Comparison of ENCODE assay signal across 10 mouse cellular contexts in the genomic region with DNA sequence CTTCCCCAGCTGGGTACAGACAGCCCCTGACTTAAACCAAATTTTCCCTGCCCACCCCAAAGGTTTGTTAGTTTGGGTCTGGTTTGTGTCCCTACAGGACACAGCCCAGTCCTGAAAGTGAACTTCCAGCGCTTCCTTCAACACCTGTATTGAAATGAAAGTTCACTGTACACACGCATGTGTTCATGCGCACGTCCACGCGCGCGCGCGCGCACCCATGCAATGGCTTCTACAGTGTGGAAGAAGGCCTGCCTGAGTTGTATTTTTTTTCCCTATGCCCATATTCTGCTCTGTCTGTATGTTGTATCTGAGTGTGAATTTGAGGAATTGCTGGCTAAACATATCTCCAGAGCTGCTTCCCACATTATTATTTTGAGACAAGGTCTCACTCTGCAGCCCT. TPM values are rescaled to one million over a fixed set of nuclear protein-coding genes. Genes with fewer than 3 reads are reported as not detected.
DNase-seq lines count a peak whose midpoint lies in the region; ATAC-seq and TF ChIP-seq lines count a peak whose summit lies in the region.
"Had no signal": no experiment of that assay in that cellular context is flagged by ENCODE, and none has a peak within 500 bp of the region (broad histone marks: within the 10 kb centered on the region; RNA-seq: fewer than 3 reads in every experiment).

No protein-coding gene starts in this region.

- peaks cover 45% of the 10 kb centered on the region for H3K36me3 ChIP-seq in heart, postnatal 0 days (replicated peaks; ENCODE audit: control insufficient read depth, insufficient read depth, low read length)
- H3K36me3 ChIP-seq in embryonic facial prominence, embryonic 13.5 days = peaks cover 54% of the 10 kb centered on the region
- H3K36me3 ChIP-seq in intestine, postnatal 0 days (ENCODE audit: control insufficient read depth, insufficient read depth) = peaks cover 43% of the 10 kb centered on the region
- peaks cover 46% of the 10 kb centered on the region for H3K36me3 ChIP-seq in neural tube, embryonic 12.5 days

- peak overlapping the region; percentile 98 for H3K4me2 ChIP-seq in heart, postnatal 0 days (ENCODE audit: low read depth, low read length)
- peak overlapping the region; percentile 97 for H3K4me2 ChIP-seq in embryonic facial prominence, embryonic 13.5 days
- H3K4me2 ChIP-seq in intestine, postnatal 0 days (replicated peaks; ENCODE audit: low read depth) = peak overlapping the region; percentile 89
- H3K4me2 ChIP-seq in neural tube, embryonic 12.5 days (replicated peaks) = peak overlapping the region; percentile 95

- no peak for ATAC-seq in heart, postnatal 0 days (ENCODE audit: insufficient read depth, low read depth)
- ATAC-seq in embryonic facial prominence, embryonic 13.5 days (ENCODE audit: insufficient number of reproducible peaks, insufficient read depth, low FRiP score, low TSS enrichment, low read depth) = no peak
- ATAC-seq in intestine, postnatal 0 days = no peak
- ATAC-seq in neural tube, embryonic 12.5 days (ENCODE audit: low FRiP score, low read depth) = no peak

- intact Hi-C loops in heart, postnatal 10 days (cut with DNase I) = no loop called here
- intact Hi-C loops in left cerebral cortex, postnatal 14 days (cut with DNase I) = no loop called here

- TF ChIP-seq CTCF in heart, postnatal 0 days (IDR thresholded peaks at IDR 0.05; ENCODE audit: low read depth) = no peak
- TF ChIP-seq CTCF in intestine, postnatal 0 days (IDR thresholded peaks at IDR 0.05; ENCODE audit: low read depth) = no peak

- no peak overlapping the region for H3K27ac ChIP-seq in heart, postnatal 0 days (ENCODE audit: low read depth)
- no peak overlapping the region for H3K27ac ChIP-seq in embryonic facial prominence, embryonic 13.5 days
- H3K27ac ChIP-seq in intestine, postnatal 0 days (ENCODE audit: low read depth, low read length) = peak overlapping the region; percentile 74; the same call in 1 of the 2 replicates
- no peak overlapping the region for H3K27ac ChIP-seq in neural tube, embryonic 12.5 days

- H3K4me3 ChIP-seq in heart, postnatal 0 days (ENCODE audit: low read depth, low read length) = peak overlapping the region; percentile 94
- H3K4me3 ChIP-seq in embryonic facial prominence, embryonic 13.5 days = peak overlapping the region; percentile 81
- H3K4me3 ChIP-seq in intestine, postnatal 0 days (ENCODE audit: low read depth, low read length) = peak overlapping the region; percentile 73; the same call in 1 of the 2 replicates
- peak overlapping the region; percentile 79 for H3K4me3 ChIP-seq in neural tube, embryonic 12.5 days

- DNase-seq in heart, postnatal 0 days (ENCODE audit: low spot score) = no peak
- no peak for DNase-seq in heart, postnatal 10 days
- DNase-seq in left cerebral cortex, postnatal 14 days (ENCODE audit: low spot score in 2 of 2) = no peak
- DNase-seq in right cerebral cortex, postnatal 4 days = no peak
- DNase-seq in thymus, postnatal 10 days (ENCODE audit: low spot score in 2 of 2) = no peak
- DNase-seq: kidney, adult 8-10 months; right cerebral cortex, adult 18-20 months had no signal

- no peak for TF ChIP-seq EP300 in heart, postnatal 0 days (IDR thresholded peaks at IDR 0.05; ENCODE audit: low read depth)

- H3K27me3 ChIP-seq in heart, postnatal 0 days (ENCODE audit: control insufficient read depth, insufficient read depth, low read length) = no peaks in the 10 kb centered on the region
- H3K27me3 ChIP-seq in embryonic facial prominence, embryonic 13.5 days = no peaks in the 10 kb centered on the region
- no peaks in the 10 kb centered on the region for H3K27me3 ChIP-seq in intestine, postnatal 0 days (replicated peaks; ENCODE audit: control insufficient read depth, insufficient read depth, low read length)
- no peaks in the 10 kb centered on the region for H3K27me3 ChIP-seq in neural tube, embryonic 12.5 days (replicated peaks)

- H3K9me3 ChIP-seq in heart, postnatal 0 days (replicated peaks; ENCODE audit: control insufficient read depth, low read length) = no peaks in the 10 kb centered on the region
- no peaks in the 10 kb centered on the region for H3K9me3 ChIP-seq in embryonic facial prominence, embryonic 13.5 days
- no peaks in the 10 kb centered on the region for H3K9me3 ChIP-seq in intestine, postnatal 0 days (ENCODE audit: control insufficient read depth)
- no peaks in the 10 kb centered on the region for H3K9me3 ChIP-seq in neural tube, embryonic 12.5 days

- WGBS in heart, postnatal 0 days = 90% methylated on average over 11 of the region's 11 CpGs
- 91% methylated on average over 11 of the region's 11 CpGs for WGBS in embryonic facial prominence, embryonic 13.5 days
- WGBS in intestine, postnatal 0 days = 87% methylated on average over 11 of the region's 11 CpGs
- WGBS in neural tube, embryonic 12.5 days = 97% methylated on average over 11 of the region's 11 CpGs

- H3K9ac ChIP-seq in heart, postnatal 0 days (replicated peaks; ENCODE audit: low read depth, low read length) = no peak overlapping the region
- peak overlapping the region; percentile 94 for H3K9ac ChIP-seq in embryonic facial prominence, embryonic 13.5 days
- no peak overlapping the region; the same call in 1 of the 2 replicates for H3K9ac ChIP-seq in intestine, postnatal 0 days (ENCODE audit: low read depth, low read length)
- H3K9ac ChIP-seq in neural tube, embryonic 12.5 days = peak overlapping the region; percentile 89

- peaks cover 10% of the 10 kb centered on the region for H3K4me1 ChIP-seq in heart, postnatal 0 days (ENCODE audit: control insufficient read depth, insufficient read depth)
- peaks cover 35% of the 10 kb centered on the region for H3K4me1 ChIP-seq in embryonic facial prominence, embryonic 13.5 days
- no peaks in the 10 kb centered on the region for H3K4me1 ChIP-seq in intestine, postnatal 0 days (replicated peaks; ENCODE audit: control insufficient read depth, insufficient read depth, low read length)
- peaks cover 34% of the 10 kb centered on the region for H3K4me1 ChIP-seq in neural tube, embryonic 12.5 days

RNA-seq across cellular contexts. Expression of gene Slc35b2, which starts 1.4 kb away (rescaled TPM):
- 87.8 and 137 TPM in 2 replicates for total RNA-seq in heart, postnatal 0 days (2014; rRNA removed; ENCODE audit: low replicate concordance)
- polyA plus RNA-seq in heart, postnatal 0 days (2015; fragmentation: Nextera tagmentation; extraction: Ambion mirVana) = 64.8 and 68.3 TPM in 2 replicates
- total RNA-seq in heart, postnatal 10 days (2021) = 10 to 100 TPM; 34.5 to 36.8 TPM
- 104 and 122 TPM in 2 replicates for polyA plus RNA-seq in embryonic facial prominence, embryonic 13.5 days (2015; fragmentation: Nextera tagmentation; extraction: Ambion mirVana)
- polyA plus RNA-seq in intestine, postnatal 0 days (2015; fragmentation: Nextera tagmentation; extraction: Ambion mirVana) = 77.7 and 79.5 TPM in 2 replicates
- polyA plus RNA-seq in neural tube, embryonic 12.5 days (2016; fragmentation: Nextera tagmentation; extraction: Ambion mirVana) = 87.6 and 90.5 TPM in 2 replicates
- total RNA-seq in left cerebral cortex, postnatal 14 days (2021) = 10 to 100 TPM; 41.6 to 46.1 TPM

RNA-seq across cellular contexts. Expression of gene Hsp90ab1, which starts 8.0 kb away (rescaled TPM):
- total RNA-seq in heart, postnatal 0 days (2014; rRNA removed; ENCODE audit: low replicate concordance) = 716 and 846 TPM in 2 replicates
- 756 and 767 TPM in 2 replicates for polyA plus RNA-seq in heart, postnatal 0 days (2015; fragmentation: Nextera tagmentation; extraction: Ambion mirVana)
- 1,000 to 10,000 TPM; 1,000 to 1,054 TPM for total RNA-seq in heart, postnatal 10 days (2021)
- polyA plus RNA-seq in embryonic facial prominence, embryonic 13.5 days (2015; fragmentation: Nextera tagmentation; extraction: Ambion mirVana) = 1,480 and 1,606 TPM in 2 replicates
- 483 and 505 TPM in 2 replicates for polyA plus RNA-seq in intestine, postnatal 0 days (2015; fragmentation: Nextera tagmentation; extraction: Ambion mirVana)
- polyA plus RNA-seq in neural tube, embryonic 12.5 days (2016; fragmentation: Nextera tagmentation; extraction: Ambion mirVana) = 1,381 and 1,470 TPM in 2 replicates
- 1,000 to 10,000 TPM; 1,454 to 1,586 TPM for total RNA-seq in left cerebral cortex, postnatal 14 days (2021)

RNA-seq across cellular contexts. Expression of gene Nfkbie, which starts 9.6 kb away (rescaled TPM):
- 1.2 and 3.0 TPM in 2 replicates for total RNA-seq in heart, postnatal 0 days (2014; rRNA removed; ENCODE audit: low replicate concordance)
- polyA plus RNA-seq in heart, postnatal 0 days (2015; fragmentation: Nextera tagmentation; extraction: Ambion mirVana) = 1.7 and 1.9 TPM in 2 replicates
- total RNA-seq in heart, postnatal 10 days (2021) = 1 to 10 TPM; 1.8 to 2.7 TPM
- polyA plus RNA-seq in embryonic facial prominence, embryonic 13.5 days (2015; fragmentation: Nextera tagmentation; extraction: Ambion mirVana) = 4.7 TPM in 2 replicates
- 3.8 and 4.0 TPM in 2 replicates for polyA plus RNA-seq in intestine, postnatal 0 days (2015; fragmentation: Nextera tagmentation; extraction: Ambion mirVana)
- 7.4 and 7.5 TPM in 2 replicates for polyA plus RNA-seq in neural tube, embryonic 12.5 days (2016; fragmentation: Nextera tagmentation; extraction: Ambion mirVana)
- 1 to 10 TPM; 1.8 to 2.0 TPM for total RNA-seq in left cerebral cortex, postnatal 14 days (2021)

RNA-seq across cellular contexts. Expression of gene Tmem151b, which starts 15.6 kb away (rescaled TPM):
- total RNA-seq in heart, postnatal 0 days (2014; rRNA removed; ENCODE audit: low replicate concordance) = 0.73 and 0.95 TPM in 2 replicates
- 0.04 and 0.16 TPM in 2 replicates for polyA plus RNA-seq in heart, postnatal 0 days (2015; fragmentation: Nextera tagmentation; extraction: Ambion mirVana)
- under 1 TPM; 0.05 to 0.12 TPM for total RNA-seq in heart, postnatal 10 days (2021)
- 7.7 and 10.1 TPM in 2 replicates for polyA plus RNA-seq in embryonic facial prominence, embryonic 13.5 days (2015; fragmentation: Nextera tagmentation; extraction: Ambion mirVana)
- 0.68 TPM in 2 replicates for polyA plus RNA-seq in intestine, postnatal 0 days (2015; fragmentation: Nextera tagmentation; extraction: Ambion mirVana)
- 10.5 and 13.1 TPM in 2 replicates for polyA plus RNA-seq in neural tube, embryonic 12.5 days (2016; fragmentation: Nextera tagmentation; extraction: Ambion mirVana)
- total RNA-seq in left cerebral cortex, postnatal 14 days (2021) = 100 to 1,000 TPM; 114 to 120 TPM

RNA-seq across cellular contexts. Expression of gene Slc29a1, which starts 34.3 kb away (rescaled TPM):
- total RNA-seq in heart, postnatal 0 days (2014; rRNA removed; ENCODE audit: low replicate concordance) = 236 and 368 TPM in 2 replicates
- polyA plus RNA-seq in heart, postnatal 0 days (2015; fragmentation: Nextera tagmentation; extraction: Ambion mirVana) = 105 and 107 TPM in 2 replicates
- 10 to 100 TPM; 88.3 to 99.0 TPM for total RNA-seq in heart, postnatal 10 days (2021)
- polyA plus RNA-seq in embryonic facial prominence, embryonic 13.5 days (2015; fragmentation: Nextera tagmentation; extraction: Ambion mirVana) = 69.8 and 77.4 TPM in 2 replicates
- polyA plus RNA-seq in intestine, postnatal 0 days (2015; fragmentation: Nextera tagmentation; extraction: Ambion mirVana) = 37.8 and 38.4 TPM in 2 replicates
- polyA plus RNA-seq in neural tube, embryonic 12.5 days (2016; fragmentation: Nextera tagmentation; extraction: Ambion mirVana) = 44.7 and 47.9 TPM in 2 replicates
- 10 to 100 TPM; 21.0 to 24.4 TPM for total RNA-seq in left cerebral cortex, postnatal 14 days (2021)

Comparison
In these comparisons a context has a peak if more than half of its experiments do, and no peak if none do; other contexts are left out.
1. H3K9ac ChIP-seq: peak in embryonic facial prominence, embryonic 13.5 days (single experiment) and neural tube, embryonic 12.5 days (single experiment); none in heart, postnatal 0 days (single experiment) and intestine, postnatal 0 days (single experiment).
2. Peak in every context shown above with its lines, with median percentiles within 50 percentile points of each other: H3K4me2 ChIP-seq and H3K4me3 ChIP-seq.